Mouse (Mus musculus) R1 (cell line): Measurements from ENCODE around the gene Epha2.

ENCODE experiments used
- DNase-seq: peaks from one replicate; pipeline ENCODE4 v3.0.0-alpha.2; 2018; ENCODE audit warnings: low read depth, low spot score

Gene Epha2

DNA sequence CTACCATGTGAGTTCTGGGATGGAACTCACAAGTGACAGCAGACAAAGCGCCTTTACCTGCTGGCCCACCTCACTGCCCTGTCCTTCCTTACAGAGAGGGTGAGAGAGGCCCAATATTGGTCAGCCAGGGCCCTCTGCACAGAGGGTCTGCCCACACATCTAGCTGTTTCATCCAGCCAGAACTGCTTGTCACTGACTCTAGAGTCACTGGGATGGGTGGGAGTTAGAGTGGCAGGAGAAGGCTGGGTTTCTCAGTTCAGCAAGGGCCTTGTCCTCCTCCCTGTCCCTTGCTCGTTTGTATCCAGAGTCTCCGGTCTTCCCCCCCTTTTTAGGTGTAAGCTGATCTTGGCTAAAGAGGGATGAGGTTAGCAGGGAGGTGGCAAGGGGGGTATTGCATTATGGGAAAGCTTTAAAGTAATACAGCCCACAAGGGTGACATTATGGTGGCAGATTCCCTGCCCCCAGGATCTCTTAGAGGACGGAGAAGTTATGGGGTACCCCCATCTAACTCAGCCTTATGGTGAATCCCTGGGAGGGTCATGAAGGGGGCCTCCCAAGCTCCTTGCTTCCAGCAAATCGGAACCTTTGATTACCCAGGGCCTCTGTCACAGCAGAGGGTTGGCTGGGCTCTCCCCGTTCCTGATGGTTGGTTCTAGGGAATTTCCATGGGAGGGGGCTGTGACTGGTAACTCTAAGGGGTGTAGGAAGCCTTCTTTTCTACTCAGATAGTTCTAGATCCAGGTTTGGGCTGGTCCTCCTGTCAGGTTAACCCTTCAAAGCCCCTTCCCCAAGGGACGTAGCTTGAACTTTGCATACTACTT is 2.6 kb downstream of the Epha2 start:
- no peak for DNase-seq

DNA sequence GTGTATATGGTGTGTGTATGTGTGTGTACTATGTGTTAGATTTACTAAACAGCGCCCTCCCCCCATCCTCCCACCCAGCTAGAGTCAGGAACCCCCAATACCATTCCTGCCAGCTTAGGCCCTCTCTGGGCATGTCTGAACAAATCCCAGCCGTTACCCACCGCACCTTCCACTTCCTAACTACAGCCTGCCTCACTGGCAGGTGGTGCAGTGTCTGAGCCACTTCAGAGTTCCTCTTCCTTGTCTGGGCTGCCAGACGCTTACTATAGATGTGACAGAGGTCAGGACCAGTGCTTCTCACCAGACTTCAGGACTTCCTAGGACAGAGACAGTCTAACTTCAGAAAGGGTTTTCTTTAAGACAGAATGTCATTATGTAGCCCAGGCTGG is 3.2 kb downstream of the Epha2 start:
- peak; percentile 59 for DNase-seq

DNA sequence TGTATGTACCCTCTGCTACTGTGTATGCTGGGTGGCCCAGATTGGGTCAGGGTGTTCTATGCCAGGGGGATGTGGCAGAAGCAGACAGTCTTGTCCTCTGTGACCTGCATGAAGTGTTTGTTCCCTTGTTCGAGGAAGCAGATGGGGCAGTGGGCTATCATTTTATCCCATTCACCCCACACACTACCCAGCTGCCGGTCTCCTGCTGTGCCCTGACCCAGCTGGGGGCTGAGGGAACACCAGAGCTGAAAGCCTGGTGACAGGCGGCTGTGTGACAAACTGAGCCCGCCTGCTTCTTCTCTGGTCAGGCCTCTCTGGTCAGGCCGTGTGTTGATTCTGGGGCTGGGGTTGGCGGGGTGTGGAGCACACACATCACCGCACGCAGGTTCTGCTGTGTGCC is 5.0 kb downstream of the Epha2 start:
- DNase-seq = no peak

DNA sequence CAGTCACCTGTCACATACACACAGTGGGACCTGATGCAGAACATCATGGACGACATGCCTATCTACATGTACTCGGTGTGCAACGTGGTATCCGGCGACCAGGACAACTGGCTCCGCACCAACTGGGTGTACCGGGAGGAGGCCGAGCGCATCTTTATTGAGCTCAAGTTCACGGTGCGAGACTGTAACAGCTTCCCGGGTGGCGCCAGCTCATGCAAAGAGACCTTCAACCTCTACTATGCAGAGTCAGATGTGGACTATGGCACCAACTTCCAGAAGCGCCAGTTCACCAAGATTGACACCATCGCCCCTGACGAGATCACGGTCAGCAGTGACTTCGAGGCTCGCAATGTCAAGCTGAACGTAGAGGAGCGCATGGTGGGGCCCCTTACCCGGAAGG is 7.3 kb downstream of the Epha2 start:
- no peak for DNase-seq

DNA sequence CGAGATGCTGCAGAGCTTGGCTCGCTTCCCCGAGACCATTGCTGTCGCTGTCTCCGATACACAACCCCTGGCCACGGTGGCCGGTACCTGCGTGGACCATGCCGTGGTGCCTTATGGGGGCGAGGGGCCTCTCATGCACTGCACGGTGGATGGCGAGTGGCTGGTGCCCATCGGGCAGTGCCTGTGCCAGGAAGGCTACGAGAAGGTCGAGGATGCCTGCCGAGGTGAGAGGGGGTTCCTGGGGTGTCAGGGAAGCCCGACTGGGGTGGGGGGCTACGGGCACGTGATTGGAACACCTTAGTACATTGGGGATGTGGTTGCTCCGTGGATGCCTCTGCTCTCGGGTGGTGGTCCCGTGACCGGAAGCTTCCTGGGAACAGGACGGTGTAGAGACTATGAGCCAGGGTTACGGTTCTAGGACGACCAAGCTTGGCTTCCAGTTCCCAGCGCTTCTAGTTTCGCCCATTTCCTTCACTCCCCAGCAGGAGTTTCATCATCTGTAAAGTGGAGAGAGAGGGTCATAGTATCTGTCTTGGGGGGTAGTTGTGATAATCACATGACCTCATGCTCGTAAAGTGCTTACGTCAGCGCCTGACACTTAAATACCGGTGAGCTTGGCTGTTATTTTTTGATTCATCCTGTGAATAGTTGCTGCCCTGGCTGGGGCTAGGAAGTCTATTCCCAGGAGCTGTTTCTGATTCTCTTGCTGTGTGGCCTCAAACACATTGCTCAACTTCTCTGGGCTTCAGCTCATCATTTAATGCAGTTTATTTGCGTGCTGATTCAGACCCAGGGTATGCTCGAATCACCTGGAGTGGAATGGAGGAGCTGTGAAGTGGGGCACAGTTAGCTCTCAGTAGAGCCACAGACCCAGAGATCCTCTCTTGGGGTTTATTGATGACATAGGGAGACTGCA is 8.1 kb downstream of the Epha2 start:
- no peak for DNase-seq

DNA sequence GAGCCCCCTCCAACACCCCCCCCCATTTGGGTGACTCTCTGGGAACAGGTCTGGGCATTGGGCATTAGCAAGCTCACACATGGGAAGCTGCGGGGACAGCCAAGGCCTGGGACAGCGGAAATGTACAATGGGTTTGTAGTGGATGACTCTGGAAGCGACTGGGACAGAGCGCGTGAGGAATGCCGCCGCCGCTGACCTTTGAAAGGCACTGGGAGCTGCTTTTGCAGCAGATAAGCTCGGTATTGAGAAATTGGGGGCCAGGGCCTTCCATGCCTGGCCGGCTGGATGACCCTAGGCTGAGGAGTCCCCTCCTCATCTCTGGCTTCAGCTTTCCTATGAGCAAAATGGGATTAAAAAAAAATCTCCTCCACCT is 8.7 kb downstream of the Epha2 start:
- no peak for DNase-seq

DNA sequence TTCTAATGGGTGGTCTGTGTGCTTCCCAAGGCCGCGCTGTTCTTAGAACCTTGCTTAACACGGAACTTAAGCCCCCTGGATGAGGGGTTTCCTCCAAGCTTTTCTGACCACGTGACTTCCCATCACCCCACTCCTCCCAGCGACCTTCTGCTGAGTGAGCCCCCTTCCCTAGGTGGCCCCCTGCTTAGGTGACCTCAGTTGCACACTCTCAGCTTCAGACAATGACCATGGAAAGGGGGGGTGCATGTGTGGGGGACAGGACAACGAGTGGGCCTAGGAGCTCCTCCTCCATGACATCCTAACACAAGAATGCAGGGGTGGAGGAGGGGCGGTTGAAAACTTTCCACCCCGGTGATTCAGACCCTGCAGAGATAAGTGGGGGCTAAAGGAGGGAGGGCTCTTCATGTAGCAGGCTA is 9.2 kb downstream of the Epha2 start:
- peak; percentile 71 for DNase-seq

DNA sequence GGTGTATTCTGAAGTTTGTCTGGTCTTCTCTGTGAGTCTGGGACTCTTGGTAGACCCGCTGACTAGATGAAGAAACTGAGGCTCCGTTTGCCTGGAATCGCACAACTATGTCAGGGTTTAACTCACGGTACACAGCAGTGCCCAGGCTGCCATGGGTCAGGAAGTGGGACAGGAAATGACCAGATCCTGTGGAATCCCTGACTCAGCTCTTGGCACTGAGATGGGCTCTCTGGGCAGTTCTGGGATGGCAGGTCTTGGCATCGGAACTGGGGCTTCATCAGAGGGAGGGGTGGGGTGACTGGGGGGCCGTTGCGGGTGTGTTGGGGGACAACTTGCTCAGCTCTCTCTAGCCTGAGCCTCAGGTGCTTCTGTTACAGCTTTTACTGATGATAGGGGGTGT is 10.0 kb downstream of the Epha2 start:
- DNase-seq = no peak

DNA sequence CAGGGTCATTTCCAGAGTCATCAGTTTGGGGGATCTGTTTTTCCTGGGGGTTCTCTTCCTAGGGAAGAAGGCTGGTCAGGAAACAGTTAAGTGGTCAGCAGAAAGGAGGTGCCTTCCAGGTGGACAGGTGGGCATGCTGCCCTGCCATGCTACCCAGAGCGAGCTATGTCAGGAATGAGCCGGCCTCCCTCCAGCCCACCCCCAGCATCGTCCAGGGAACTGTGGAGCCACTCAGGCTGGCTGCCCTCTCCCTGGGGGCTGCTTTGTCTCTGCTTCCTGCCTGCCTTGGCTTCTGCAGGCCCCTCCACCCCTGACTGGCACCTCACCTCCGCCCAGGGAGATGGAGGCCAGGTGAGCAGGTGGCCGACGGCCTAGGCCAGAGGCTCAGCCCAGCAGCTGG is 10.5 kb downstream of the Epha2 start:
- no peak for DNase-seq

DNA sequence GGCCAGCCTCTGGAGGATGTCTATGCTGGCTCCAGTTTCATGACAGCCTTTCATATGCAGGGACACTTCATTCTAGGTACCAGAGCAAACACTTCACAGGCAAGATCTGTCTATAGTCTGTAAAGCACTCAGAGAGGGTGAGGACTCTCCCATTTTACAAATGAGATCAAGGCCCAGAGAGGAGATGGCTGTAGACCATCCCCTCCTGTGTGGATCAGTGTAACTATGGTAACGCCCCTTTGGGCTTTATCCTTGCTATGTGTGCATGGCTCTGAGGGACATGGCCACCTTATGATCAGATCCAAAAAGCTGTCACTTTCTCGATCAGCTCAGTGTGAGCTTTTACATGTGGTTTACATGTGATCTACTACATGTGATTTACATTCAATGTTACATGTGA is 10.9 kb downstream of the Epha2 start:
- DNase-seq = peak; percentile 54

DNA sequence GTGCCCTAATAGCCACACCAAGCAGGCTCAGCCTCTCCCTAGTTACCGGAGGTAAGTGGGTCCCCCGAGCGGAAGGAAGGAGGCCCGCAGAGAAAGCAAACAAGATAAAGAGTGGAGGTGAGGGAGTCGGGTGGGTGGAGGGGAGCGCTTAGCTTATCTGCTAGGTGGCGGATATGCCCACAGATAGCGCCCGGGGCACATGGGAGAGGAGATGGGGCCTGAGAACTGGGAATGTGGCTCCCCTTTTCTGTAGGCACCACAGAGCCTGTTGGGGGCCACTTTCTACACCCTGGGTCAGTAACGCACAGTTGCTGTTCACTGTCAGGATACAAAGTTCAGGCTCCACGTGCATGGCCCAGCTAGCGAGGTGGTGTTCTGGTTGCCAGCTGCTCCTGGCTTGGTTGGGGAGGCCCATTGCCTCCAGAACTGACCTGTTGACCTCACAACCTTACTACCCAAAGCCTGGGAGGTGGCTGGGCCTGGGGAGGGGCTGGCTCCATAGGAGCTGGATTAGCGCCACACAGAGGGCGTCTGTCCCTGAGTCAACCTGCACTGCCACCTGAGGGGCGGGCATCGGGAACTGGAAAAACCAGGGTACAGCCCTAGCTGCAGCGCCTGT is 11.6 kb downstream of the Epha2 start:
- DNase-seq = no peak

DNA sequence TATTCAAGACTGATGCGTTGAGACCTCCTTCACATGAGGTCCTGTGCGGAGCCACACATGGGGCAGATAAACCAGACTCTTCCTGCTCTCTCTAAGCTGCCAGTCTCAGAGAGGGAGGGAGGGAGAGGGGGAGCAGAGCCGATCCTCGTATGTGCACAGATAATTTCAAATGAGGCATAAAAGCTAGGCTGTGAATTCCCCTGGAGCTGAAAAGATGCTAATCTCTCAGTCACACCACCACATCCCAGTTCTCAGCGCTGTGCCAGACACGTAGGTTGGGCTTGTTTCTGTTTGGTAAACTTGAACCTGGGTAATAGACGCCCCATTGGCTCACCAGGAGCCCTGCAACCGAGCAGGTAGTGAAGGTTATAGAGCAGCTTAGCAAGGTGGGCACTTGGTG is 12.4 kb downstream of the Epha2 start:
- no peak for DNase-seq

DNA sequence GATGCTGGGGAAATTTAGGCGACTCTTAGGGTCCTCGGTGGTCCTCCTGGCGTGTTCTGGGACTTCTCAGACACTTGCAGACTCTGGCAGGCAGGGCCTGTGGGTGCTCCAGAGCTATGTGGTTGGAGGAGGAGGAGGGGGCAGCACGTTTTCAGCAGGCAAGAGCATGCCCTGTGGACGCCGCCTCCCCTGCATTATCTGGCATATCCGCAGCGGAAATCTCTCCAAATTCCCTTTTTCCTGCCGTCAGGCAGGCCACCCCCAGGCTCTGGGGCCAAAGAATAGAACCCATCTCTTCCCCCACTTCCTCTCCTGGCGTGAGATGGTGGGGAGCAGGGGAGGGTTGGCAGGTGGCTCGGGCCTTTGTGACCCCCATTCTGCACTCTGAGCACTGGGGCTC is 12.9 kb downstream of the Epha2 start:
- DNase-seq = peak; percentile 72

DNA sequence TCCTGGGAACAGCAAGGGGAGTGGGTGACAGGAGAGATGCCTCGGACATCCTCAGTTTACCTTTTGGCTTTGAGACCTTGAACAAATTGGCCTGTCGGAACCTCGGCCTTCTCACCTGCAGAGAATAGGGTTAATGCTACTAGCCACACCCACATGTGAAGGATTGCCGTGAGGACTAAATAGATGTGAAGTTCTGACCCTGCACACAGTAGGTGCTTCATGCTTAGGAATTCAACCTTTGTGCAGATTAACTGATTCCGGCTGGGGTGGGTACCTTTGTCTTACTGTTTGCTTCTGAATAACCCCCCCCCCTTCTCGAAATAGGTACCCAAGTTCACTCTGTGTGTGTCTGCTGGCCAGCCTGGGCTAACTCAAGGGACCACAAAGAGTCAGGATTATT is 13.7 kb downstream of the Epha2 start:
- peak; percentile 62 for DNase-seq

DNA sequence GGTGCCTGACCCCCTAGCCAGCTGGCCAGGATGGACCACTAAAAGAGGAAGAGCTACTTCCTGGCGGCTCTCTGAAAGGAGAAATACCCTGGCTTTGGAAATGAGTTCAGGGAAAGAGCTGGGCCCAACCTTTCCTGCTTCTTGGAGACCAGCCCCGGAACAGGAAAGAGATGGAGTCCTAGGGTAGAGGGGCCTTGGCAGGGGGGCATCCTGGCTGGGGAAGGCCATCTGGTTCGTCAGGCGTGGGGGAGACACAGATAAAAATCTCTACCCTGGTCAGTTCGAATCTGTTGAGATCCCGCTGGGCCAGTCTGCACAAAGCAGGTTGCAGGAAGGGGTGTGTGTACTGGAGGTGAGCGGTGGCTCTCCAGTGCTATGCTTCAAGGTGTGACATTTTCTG is 15.0 kb downstream of the Epha2 start:
- DNase-seq = no peak

DNA sequence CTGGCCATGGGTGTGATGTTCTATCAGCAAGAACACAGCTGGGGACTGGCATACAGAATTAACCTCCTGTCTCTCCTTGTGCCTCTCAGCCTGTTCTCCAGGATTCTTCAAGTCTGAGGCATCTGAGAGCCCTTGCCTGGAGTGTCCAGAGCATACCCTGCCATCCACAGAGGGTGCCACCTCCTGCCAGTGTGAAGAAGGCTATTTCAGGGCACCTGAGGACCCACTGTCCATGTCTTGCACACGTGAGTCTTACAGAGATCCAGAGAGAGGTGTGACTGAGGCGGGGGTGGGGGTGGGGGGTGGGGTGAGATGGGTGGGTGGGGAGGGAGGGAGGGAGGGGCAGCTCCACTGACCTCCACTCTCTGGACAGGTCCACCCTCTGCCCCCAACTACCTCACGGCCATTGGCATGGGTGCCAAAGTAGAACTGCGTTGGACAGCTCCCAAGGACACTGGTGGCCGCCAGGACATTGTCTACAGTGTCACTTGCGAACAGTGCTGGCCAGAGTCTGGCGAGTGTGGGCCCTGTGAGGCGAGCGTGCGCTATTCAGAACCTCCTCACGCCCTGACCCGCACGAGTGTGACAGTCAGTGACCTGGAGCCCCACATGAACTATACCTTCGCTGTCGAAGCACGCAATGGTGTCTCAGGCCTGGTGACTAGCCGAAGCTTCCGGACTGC is 15.6 kb downstream of the Epha2 start:
- no peak for DNase-seq

DNA sequence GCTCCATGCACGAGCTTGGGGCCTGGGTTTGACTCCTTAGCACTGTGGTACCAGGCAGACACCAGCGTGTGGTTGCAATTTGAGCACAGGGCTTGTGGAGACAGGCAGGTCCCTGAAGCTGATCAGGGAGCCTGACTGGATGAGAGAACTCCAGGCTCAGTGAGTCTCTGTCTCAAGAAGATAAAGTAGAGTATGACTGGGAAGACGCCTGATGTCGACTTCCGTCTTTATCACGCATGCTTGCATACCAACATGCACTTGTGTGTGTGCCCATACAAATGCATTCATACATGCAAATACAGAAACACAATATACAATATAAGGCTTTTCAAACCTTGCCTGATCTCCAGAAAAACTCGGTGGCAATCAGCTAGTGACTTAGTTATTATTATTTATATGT is 16.9 kb downstream of the Epha2 start:
- no peak for DNase-seq

DNA sequence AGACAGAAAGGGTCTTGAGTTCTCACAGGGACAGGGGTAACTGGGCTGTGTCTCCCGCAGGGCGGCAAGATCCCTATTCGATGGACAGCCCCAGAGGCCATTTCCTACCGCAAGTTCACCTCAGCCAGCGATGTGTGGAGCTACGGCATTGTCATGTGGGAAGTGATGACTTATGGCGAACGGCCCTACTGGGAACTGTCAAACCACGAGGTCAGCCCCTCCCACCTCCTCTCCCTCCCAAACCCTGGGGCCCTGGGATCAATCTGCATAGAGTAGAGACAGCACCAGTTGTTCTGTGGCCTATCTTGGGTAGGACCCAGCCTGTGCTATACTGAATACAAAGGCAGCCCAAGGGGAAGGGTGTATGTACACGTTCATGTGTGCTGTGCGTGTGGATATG is 21.5 kb downstream of the Epha2 start:
- DNase-seq = peak; percentile 78

DNA sequence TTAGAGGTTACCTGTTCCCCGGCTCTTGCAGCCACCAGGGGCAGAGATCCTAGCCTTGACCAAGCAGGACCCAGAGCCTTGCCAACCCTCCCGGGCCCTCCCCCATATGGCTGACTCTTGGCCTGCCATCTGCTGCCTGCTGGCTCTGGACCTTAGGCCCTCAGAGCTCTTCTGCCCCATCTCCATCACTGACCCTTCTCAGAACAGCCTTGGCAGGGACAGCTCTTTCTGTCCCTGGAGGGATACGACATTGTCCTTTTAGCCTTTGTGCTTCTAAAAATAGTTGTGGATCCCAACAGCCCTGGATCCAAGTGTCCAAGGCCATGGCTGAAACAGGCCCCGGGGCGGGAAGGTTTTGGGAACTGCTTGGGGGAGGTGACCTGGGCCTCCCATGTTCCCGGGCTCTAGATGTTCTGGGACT is 23.7 kb downstream of the Epha2 start:
- no peak for DNase-seq

DNA sequence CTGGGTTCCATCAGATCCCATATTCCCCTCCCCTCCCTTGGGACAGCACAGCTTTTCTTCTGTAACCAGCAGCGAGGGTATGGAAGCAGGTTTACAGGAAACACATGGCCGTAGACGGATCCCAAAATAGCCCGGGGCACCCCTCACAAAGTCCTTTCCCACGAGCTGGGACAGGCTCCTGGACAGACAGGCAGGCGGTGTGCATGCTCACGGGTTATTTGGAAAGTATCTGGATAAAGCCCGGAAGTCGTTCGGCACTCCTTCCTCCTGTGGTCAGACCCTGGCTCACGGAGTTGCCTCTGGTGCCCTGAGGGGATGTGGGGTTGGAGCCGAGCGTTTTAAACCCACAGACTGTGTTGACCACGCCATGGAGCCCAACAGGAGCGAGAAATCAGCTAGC is 24.6 kb downstream of the Epha2 start:
- no peak for DNase-seq

DNA sequence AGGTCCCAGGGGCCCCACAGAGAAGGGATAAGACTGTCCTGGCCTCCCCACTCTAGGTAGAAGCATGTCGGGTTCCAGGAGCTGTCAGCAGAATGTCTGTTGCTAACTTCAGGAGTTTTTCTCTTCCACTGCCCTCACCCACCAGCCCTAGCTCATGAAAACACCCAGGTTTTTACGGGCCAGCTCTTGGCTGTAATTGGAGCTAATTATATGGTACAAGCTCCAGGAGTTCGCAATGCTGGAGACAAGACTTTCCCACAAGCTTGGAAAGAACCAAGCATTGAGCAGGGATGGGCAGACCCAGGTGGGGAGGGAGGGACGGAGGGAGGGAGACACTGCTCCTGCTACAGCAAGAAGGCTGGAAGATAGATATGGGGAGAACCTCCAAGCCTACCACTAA is 26.0 kb downstream of the Epha2 start:
- DNase-seq = no peak

DNA sequence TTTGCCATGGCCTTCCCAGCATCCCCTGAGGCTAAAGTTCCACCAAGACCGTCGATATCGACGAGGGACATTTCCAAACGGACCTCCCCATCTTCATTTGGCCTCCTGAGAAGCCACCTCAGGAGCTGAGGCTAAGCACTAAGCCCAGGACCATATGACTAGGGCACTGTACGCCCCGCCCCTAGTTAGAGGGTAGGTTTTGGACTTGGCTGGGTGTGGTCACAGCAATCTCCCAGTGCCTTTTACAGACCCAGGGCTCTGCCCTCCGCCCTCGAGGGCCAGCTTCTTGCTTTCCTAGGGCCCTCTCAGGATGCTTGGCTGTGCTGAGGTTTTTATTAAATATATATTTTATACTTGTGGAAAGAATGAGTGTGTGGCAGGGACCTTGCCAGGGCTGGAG is 27.7 kb downstream of the Epha2 start:
- peak; percentile 67 for DNase-seq
